Mouse (Mus musculus): ENCODE data around the gene Ncoa4.

- TF ChIP-seq CTCF (IDR thresholded peaks at IDR 0.05 in 2 of 3, conservative IDR thresholded peaks at IDR 0.05 in 1 of 3; ENCODE audit: control insufficient read depth in 1 of 3, insufficient read depth in 1 of 3, low read depth in 2 of 3, low read length in 3 of 3, poor library complexity in 1 of 3, severe bottlenecking in 1 of 3) (no peak), MYC (IDR thresholded peaks at IDR 0.05; ENCODE audit: low read depth, low read length) (no peak), EP300 (IDR thresholded peaks at IDR 0.05; ENCODE audit: low read depth in 1 of 2, low read length in 2 of 2) (no peak), USF2 (IDR thresholded peaks at IDR 0.05; ENCODE audit: borderline replicate concordance in 1 of 2, insufficient read depth in 1 of 2, low read depth in 1 of 2, low read length in 2 of 2) (no peak), E2F4 (IDR thresholded peaks at IDR 0.05; ENCODE audit: borderline replicate concordance, low read depth, low read length) (no peak), HCFC1 (IDR thresholded peaks at IDR 0.05; ENCODE audit: low read depth, low read length) (no peak), MAZ (IDR thresholded peaks at IDR 0.05; ENCODE audit: low read depth, low read length) (no peak), JUND (IDR thresholded peaks at IDR 0.05; ENCODE audit: low read depth, low read length) (no peak), POLR2A (IDR thresholded peaks at IDR 0.05; ENCODE audit: control insufficient read depth in 1 of 2, insufficient read depth in 1 of 2, low read depth in 1 of 2, low read length in 2 of 2, poor library complexity in 1 of 2) (no peak)
These were observed 35.4 kb upstream of the Ncoa4 start for GRCm38 (mm10) chr14:32124261-32124660.

Data from MEL (cell line).